Mouse (Mus musculus): ENCODE data around the gene Klhl20.
A peak's percentile ranks its signal among the peaks of the same experiment; 100 is the strongest.

Gene Klhl20

GRCm38 (mm10) chr1:161070352-161071271 is 60.7 kb downstream of the Klhl20 start, which contains the start of the genes Dars2 and Cenpl:
Dars2 (minus strand) TSS chr1:161070658.
Cenpl (plus strand) TSS chr1:161070713.
- DNase-seq: peak; percentile 93

GRCm38 (mm10) chr1:161063351-161063750 is 68.0 kb downstream of the Klhl20 start:
- no peak for DNase-seq

- DNase-seq: no peak
These were observed 74.1 kb downstream of the Klhl20 start for GRCm38 (mm10) chr1:161057164-161057563.

GRCm38 (mm10) chr1:161046972-161047371 is 84.3 kb downstream of the Klhl20 start:
- DNase-seq: no peak

DNA sequence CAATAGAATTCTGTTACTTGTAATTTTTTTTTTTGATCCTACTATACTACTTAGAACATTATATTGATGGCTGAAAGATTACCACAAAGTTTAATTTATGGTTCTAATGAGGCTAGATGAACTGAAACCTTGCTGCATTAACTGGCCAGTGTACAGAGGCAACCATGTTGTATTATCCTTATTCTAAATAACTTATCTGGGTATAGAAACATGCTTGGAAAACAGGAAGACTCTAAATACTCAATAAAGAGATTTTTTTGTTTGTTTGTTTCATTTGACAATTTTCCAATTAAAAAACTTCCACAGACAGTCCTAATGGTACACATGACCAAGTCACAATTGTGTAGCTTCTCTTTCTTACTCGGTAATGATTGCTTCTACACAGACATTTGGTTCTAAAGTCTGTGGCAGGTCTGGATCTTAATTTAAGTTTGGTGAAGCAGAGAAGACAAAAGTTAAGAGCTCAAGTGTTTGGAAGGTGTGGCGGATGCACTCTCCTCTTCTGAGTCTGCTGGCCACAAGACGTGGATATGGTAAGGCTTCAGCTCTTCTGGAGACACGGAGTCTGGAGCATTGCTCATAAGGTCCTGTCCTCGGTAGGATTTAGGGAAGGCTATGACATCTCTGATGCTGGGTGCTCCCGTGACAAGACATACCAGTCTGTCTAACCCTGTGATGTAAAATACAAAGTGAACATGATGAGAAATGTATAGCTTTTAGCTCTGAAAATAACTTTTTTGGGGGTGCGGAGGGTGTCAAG is 89.9 kb downstream of the Klhl20 start:
- no peak for DNase-seq

GRCm38 (mm10) chr1:161040855-161041254 is 90.5 kb downstream of the Klhl20 start:
- no peak for DNase-seq

GRCm38 (mm10) chr1:161040426-161040770 is 90.9 kb downstream of the Klhl20 start:
- DNase-seq: no peak

DNA sequence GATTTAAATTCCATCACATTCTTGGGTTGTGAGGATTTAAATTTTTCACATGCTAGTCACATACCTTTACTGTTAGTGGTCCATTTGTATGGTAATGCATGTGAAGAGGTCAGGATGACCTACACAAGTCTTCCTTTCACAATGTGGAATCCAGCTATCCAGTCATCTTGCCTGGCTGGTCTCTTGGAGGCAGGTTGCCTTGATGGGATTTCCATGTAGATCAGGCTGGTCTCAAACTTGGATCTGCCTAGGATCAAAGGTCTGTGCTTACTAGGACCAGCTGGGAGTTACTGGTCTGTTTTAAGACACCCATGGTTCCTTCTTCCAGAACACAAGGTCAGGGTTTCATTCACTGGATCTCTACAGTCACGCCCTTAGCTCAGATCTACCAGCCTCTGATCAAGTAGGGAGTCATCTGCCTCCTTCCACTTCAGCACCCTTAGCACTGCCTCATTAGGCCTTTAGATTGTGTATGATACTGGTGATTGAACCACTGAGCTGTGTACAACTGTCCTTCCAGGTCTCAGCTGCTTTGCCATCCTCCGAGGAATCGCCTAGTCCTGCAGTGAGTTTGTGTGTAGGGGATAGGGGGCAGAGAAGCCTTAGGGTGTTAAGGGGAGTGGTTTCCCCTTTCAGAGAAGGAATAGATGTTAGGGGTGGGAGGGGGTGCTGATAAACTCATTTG is 91.4 kb downstream of the Klhl20 start:
- DNase-seq: no peak

- no peak for DNase-seq
These were observed 92.2 kb downstream of the Klhl20 start for GRCm38 (mm10) chr1:161038968-161039721.
